Mouse (Mus musculus) ES-Bruce4 (cell line): ENCODE results near the gene Ifih1. TPM values are rescaled to one million over a fixed set of nuclear protein-coding genes. Genes with fewer than 3 reads are reported as not detected.

Experiments
- H3K27ac ChIP-seq: 2 replicates; pipeline ENCODE4 v1.5.1; 2012; ENCODE audit warnings: low read length, inconsistent platforms; ENCODE audit not compliant: insufficient read depth
- H3K27me3 ChIP-seq: 2 replicates; pipeline ENCODE4 v1.6.1; 2012; ENCODE audit warnings: mild to moderate bottlenecking, low read length, inconsistent platforms; ENCODE audit not compliant: control insufficient read depth, poor library complexity, insufficient read depth, severe bottlenecking
- H3K36me3 ChIP-seq: 2 replicates; pipeline ENCODE4 v1.6.1; 2012; ENCODE audit warnings: inconsistent platforms, mild to moderate bottlenecking, low read length, moderate library complexity; ENCODE audit not compliant: control insufficient read depth, poor library complexity, insufficient read depth, severe bottlenecking
- H3K4me1 ChIP-seq: one replicate; pipeline ENCODE4 v1.8.1; 2011; ENCODE audit warnings: low read length; ENCODE audit not compliant: control insufficient read depth, insufficient read depth
- H3K4me3 ChIP-seq: 2 replicates; pipeline ENCODE4 v1.5.1; 2011; ENCODE audit warnings: low read depth, mild to moderate bottlenecking, low read length
- H3K9ac ChIP-seq: 2 replicates; pipeline ENCODE4 v1.6.1; 2012; ENCODE audit warnings: low read depth, mild to moderate bottlenecking, inconsistent platforms; ENCODE audit not compliant: poor library complexity, severe bottlenecking
- H3K9me3 ChIP-seq: replicated peaks from 2 replicates; pipeline ENCODE4 v1.6.1; 2012; ENCODE audit warnings: mild to moderate bottlenecking, low read length, inconsistent platforms; ENCODE audit not compliant: control insufficient read depth, poor library complexity, insufficient read depth, severe bottlenecking
- CTCF ChIP-seq: IDR thresholded peaks from one replicate; pipeline ENCODE4 v1.8.1; 2011; ENCODE audit warnings: low read depth, low read length
- EP300 ChIP-seq: IDR thresholded peaks from 2 replicates; pipeline ENCODE4 v1.6.1; 2011; ENCODE audit warnings: low read depth, low read length; ENCODE audit not compliant: insufficient read depth
- POLR2A ChIP-seq: IDR thresholded peaks from one replicate; pipeline ENCODE4 v1.8.1; 2011; ENCODE audit warnings: low read length; ENCODE audit not compliant: insufficient read depth
- polyA plus RNA-seq: library from polyadenylated mRNA; stranded (reverse); fragments of >200 nt; gene quantifications from 2 replicates; pipeline ENCODE4 v1.2.4, GENCODE M21; 2011; ENCODE audit warnings: low read depth; ENCODE audit not compliant: missing spikeins, insufficient read depth, insufficient read length

Ifih1 gene
- polyA plus RNA-seq, 1 experiment: 3.1 TPM

DNA sequence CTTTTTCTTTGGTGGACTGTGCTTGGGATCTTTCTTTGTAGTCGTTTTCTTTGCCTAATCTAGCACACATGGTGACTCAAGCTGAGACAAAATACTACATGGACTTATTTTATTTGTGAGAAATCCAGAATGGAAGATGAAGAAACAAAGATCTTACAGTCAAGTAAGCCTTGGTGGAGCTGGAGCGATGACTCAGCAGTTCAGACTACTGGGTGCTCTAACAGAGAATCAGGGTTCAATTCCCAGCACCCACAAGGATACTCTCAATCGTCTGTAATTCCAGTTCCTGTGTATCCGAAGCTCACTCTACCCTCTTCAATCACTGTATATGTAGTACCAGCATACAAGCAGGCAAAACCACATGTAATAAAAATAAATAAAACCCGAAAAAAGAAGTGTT is 24.2 kb upstream of the Ifih1 start:
- Histone ChIP-seq H3K27ac (no peak overlapping the region), H3K9me3 (no peaks in the 10 kb centered on the region), H3K27me3 (no peaks in the 10 kb centered on the region), H3K4me1 (no peaks in the 10 kb centered on the region), H3K9ac (no peak overlapping the region), H3K4me3 (no peak overlapping the region), H3K36me3 (no peaks in the 10 kb centered on the region)
- no peak for TF ChIP-seq CTCF

GRCm38 (mm10) chr2:62669848-62670247 is 23.8 kb upstream of the Ifih1 start:
- no peak overlapping the region for H3K27ac ChIP-seq
- H3K9ac ChIP-seq: no peak overlapping the region
- H3K27me3 ChIP-seq: no peaks in the 10 kb centered on the region; the same call in 1 of the 2 replicates
- no peak for TF ChIP-seq EP300
- no peaks in the 10 kb centered on the region for H3K4me1 ChIP-seq
- no peak overlapping the region for H3K4me3 ChIP-seq
- H3K36me3 ChIP-seq: no peaks in the 10 kb centered on the region
- no peaks in the 10 kb centered on the region for H3K9me3 ChIP-seq

DNA sequence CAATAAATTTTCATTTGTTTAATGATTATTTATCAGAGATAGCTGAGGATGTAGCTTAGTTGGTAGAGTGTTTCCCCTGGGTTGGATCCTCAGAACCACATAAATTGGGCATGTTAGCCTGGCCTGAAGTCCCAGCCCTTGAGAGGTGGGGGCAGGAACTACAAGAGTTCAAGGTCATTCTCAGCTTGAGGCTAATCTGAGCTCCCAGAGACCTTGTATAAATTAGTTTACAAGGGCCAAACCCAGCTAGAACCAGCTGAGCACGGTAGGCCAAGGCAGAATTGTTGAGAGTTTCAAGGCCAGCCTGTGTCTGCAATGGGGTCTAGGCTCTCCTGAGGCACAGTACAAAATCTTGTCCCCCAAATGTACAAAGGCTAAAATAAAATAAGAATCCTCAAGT is 19.5 kb upstream of the Ifih1 start:
- H3K9ac ChIP-seq: no peak overlapping the region
- no peaks in the 10 kb centered on the region for H3K36me3 ChIP-seq
- TF ChIP-seq POLR2A: no peak
- no peak for TF ChIP-seq CTCF
- TF ChIP-seq EP300: 0 out of 2 replicates have a peak, but pooled peaks have one; percentile 11
- H3K27me3 ChIP-seq: no peaks in the 10 kb centered on the region; the same call in 1 of the 2 replicates
- no peaks in the 10 kb centered on the region for H3K9me3 ChIP-seq
- no peaks in the 10 kb centered on the region for H3K4me1 ChIP-seq
- no peak overlapping the region for H3K27ac ChIP-seq
- H3K4me3 ChIP-seq: no peak overlapping the region

- H3K4me3 ChIP-seq: peak overlapping the region; percentile 54
- no peaks in the 10 kb centered on the region; the same call in 1 of the 2 replicates for H3K27me3 ChIP-seq
- no peaks in the 10 kb centered on the region for H3K36me3 ChIP-seq
- H3K9me3 ChIP-seq: no peaks in the 10 kb centered on the region
- H3K4me1 ChIP-seq: no peaks in the 10 kb centered on the region
- H3K9ac ChIP-seq: peak overlapping the region; percentile 60; the same call in 1 of the 2 replicates
- no peak overlapping the region for H3K27ac ChIP-seq
- TF ChIP-seq EP300 (no peak), CTCF (no peak), POLR2A (no peak)
These were observed 18.8 kb upstream of the Ifih1 start for GRCm38 (mm10) chr2:62664839-62665238.

DNA sequence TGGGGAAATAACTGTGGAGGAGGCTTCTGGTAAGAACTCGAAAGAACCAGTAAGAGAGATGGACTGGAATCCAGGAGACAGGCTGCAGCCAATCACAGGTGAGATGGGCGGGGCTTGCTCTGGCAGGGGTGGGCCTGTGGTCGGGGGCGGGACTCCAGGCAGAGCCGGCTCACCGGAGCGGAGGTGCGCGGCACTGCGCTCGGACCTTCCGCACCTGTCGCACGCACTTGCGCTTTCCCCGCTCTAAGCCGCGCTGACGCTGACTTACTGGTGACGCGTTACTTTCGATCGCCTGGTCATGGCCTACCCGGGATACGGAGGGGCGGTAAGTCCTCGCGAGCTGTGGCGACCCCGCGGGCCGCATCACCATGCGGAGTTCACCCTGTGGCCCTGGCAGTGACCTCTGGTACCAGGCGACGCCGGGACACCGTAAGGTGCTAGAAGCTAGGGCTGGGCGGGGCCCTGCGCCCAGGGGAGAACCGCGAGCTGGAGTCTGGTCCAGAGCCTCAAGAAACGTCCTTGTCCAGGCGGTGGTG is 18.1 kb upstream of the Ifih1 start, which contains the start of gene Gca:
Gene Gca, plus strand, starts transcription at position 151 of the 536 bp plus-strand sequence.
- TF ChIP-seq EP300: 0 out of 2 replicates have a peak, but pooled peaks have one; percentile 35
- no peak for TF ChIP-seq CTCF
- TF ChIP-seq POLR2A: peak; percentile 91
- H3K27ac ChIP-seq: no peak within 1 kb of the TSS
- H3K27me3 ChIP-seq: no peaks in the 10 kb centered on the region; the same call in 1 of the 2 replicates
- H3K4me3 ChIP-seq: peak within 1 kb of the TSS; percentile 98
- H3K9ac ChIP-seq: peak within 1 kb of the TSS; percentile 60
- H3K9me3 ChIP-seq: no peaks in the 10 kb centered on the region
- no peaks in the 10 kb centered on the region for H3K4me1 ChIP-seq
- no peaks in the 10 kb centered on the region for H3K36me3 ChIP-seq

GRCm38 (mm10) chr2:62662560-62662959 is 16.5 kb upstream of the Ifih1 start:
- Histone ChIP-seq H3K36me3 (no peaks in the 10 kb centered on the region), H3K27ac (no peak overlapping the region), H3K4me3 (no peak overlapping the region), H3K4me1 (no peaks in the 10 kb centered on the region), H3K9me3 (no peaks in the 10 kb centered on the region), H3K27me3 (no peaks in the 10 kb centered on the region; the same call in 1 of the 2 replicates), H3K9ac (no peak overlapping the region)
- TF ChIP-seq CTCF (no peak), POLR2A (no peak), EP300 (no peak)
